ENCODE assay signal across 8 mouse cellular contexts in the genomic region with DNA sequence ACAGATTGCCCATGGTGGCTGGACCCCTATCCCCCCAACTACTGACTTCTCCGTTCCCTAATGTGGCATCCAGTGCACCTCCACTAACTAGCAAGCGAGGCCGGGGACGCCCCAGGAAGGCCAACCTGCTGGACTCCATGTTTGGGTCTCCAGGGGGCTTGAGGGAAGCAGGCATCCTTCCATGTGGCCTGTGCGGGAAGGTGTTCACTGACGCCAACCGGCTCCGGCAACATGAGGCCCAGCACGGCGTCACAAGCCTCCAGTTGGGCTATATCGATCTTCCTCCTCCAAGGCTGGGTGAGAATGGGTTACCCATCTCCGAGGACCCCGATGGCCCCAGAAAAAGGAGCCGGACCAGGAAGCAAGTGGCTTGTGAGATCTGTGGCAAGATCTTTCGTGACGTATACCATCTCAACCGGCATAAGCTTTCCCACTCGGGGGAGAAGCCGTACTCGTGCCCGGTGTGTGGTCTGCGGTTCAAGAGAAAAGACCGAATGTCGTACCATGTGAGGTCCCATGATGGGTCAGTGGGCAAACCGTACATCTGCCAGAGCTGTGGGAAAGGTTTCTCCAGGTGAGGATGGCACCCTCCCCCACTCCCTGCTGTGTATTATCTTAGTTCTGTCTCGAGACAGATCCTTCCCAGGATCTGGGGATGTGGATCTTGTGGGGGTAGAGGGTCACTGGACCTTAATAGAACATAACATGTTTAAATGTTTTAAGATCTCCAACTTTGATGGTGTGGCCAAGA. TPM values are rescaled to one million over a fixed set of nuclear protein-coding genes. Genes with fewer than 3 reads are reported as not detected.
DNase-seq lines count a peak whose midpoint lies in the region; ATAC-seq and TF ChIP-seq lines count a peak whose summit lies in the region.

No protein-coding gene starts in this region.

- H3K4me2 ChIP-seq in heart, embryonic 11.5 days: peak overlapping the region; percentile 100
- peak overlapping the region; percentile 100 for H3K4me2 ChIP-seq in midbrain, postnatal 0 days (ENCODE audit: low read depth, low read length, poor library complexity, severe bottlenecking)

- no peak for TF ChIP-seq POLR2A in brain, embryonic 14.5 days (IDR thresholded peaks at IDR 0.05; ENCODE audit: borderline replicate concordance, extremely low read depth, insufficient read depth, insufficient read length, poor library complexity, severe bottlenecking)

- H3K9ac ChIP-seq in heart, embryonic 11.5 days (ENCODE audit: low read depth, low read length): peak overlapping the region; percentile 99
- peak overlapping the region; percentile 84 for H3K9ac ChIP-seq in midbrain, postnatal 0 days (replicated peaks; ENCODE audit: low read length, poor library complexity, severe bottlenecking)

- no peak for ATAC-seq in heart, embryonic 11.5 days (replicated peaks; ENCODE audit: insufficient number of reproducible peaks, low FRiP score, low TSS enrichment)
- no peak for ATAC-seq in midbrain, postnatal 0 days (ENCODE audit: low FRiP score)

- H3K27ac ChIP-seq in heart, embryonic 11.5 days (ENCODE audit: low read depth, low read length): peak overlapping the region; percentile 88
- H3K27ac ChIP-seq in midbrain, postnatal 0 days (ENCODE audit: low read depth, low read length): peak overlapping the region; percentile 100

- DNase-seq in left cerebral cortex, postnatal 36 days (ENCODE audit: low spot score in 2 of 2): peak; percentile 29 to 30
- no peak for DNase-seq in left cerebral cortex, adult 8-10 months (ENCODE audit: low spot score in 2 of 2)
- DNase-seq in brain, embryonic 14.5 days (ENCODE audit: low read depth): peak; percentile 43
- DNase-seq in kidney, postnatal 4 days: peak; percentile 32 to 46
- DNase-seq in midbrain, postnatal 0 days (ENCODE audit: low spot score): no peak
- DNase-seq in adipocyte (ENCODE audit: low spot score): no peak
- DNase-seq in ovary, postnatal 36 days (ENCODE audit: low spot score): no peak

- WGBS in heart, embryonic 11.5 days (ENCODE audit: insufficient replicate concordance): 3% methylated on average over 26 of the region's 26 CpGs
- 2% methylated on average over 26 of the region's 26 CpGs for WGBS in midbrain, postnatal 0 days

- no peaks in the 10 kb centered on the region for H3K9me3 ChIP-seq in heart, embryonic 11.5 days (replicated peaks; ENCODE audit: control insufficient read depth, low read length)
- H3K9me3 ChIP-seq in midbrain, postnatal 0 days (ENCODE audit: low read length): no peaks in the 10 kb centered on the region

- peaks cover 34% of the 10 kb centered on the region for H3K4me1 ChIP-seq in heart, embryonic 11.5 days (ENCODE audit: control insufficient read depth, insufficient read depth, low read length)
- peaks cover 11% of the 10 kb centered on the region; the same call in 1 of the 2 replicates for H3K4me1 ChIP-seq in midbrain, postnatal 0 days (ENCODE audit: insufficient read depth, low read length)

- intact Hi-C loops in left cerebral cortex, postnatal 36 days (cut with DNase I): loop anchor here (2.0 kb wide), 1 partner anchor 39 kb away; the partner anchor contains the start of gene Pik3ip1

- H3K4me3 ChIP-seq in heart, embryonic 11.5 days (ENCODE audit: low read depth, low read length): peak overlapping the region; percentile 73
- peak overlapping the region; percentile 79 for H3K4me3 ChIP-seq in midbrain, postnatal 0 days (ENCODE audit: low read depth, low read length)

- no peaks in the 10 kb centered on the region for H3K27me3 ChIP-seq in heart, embryonic 11.5 days (ENCODE audit: control insufficient read depth, insufficient read depth, low read length)
- H3K27me3 ChIP-seq in midbrain, postnatal 0 days (ENCODE audit: insufficient read depth, low read length): no peaks in the 10 kb centered on the region

- TF ChIP-seq CTCF in brain, embryonic 14.5 days (IDR thresholded peaks at IDR 0.05; ENCODE audit: borderline replicate concordance, extremely low read depth, insufficient read depth, insufficient read length): no peak
- TF ChIP-seq CTCF in midbrain, postnatal 0 days (IDR thresholded peaks at IDR 0.05): no peak

- H3K36me3 ChIP-seq in heart, embryonic 11.5 days (ENCODE audit: control insufficient read depth, insufficient read depth, low read length): peaks cover 19% of the 10 kb centered on the region
- peaks cover 29% of the 10 kb centered on the region for H3K36me3 ChIP-seq in midbrain, postnatal 0 days (ENCODE audit: insufficient read depth, low read length)

RNA-seq across cellular contexts. Expression of gene Patz1, which starts 2.8 kb away (rescaled TPM):
- 10 to 100 TPM; 48.3 to 49.2 TPM for total RNA-seq in left cerebral cortex, postnatal 36 days (2021)
- total RNA-seq in left cerebral cortex, adult 8-10 months (2022): 10 to 100 TPM; 53.4 to 57.4 (median 54.1) TPM
- polyA plus RNA-seq in brain, embryonic 14.5 days (2012; rRNA removed): 96.7 and 102 TPM in 2 replicates
- polyA plus RNA-seq in heart, embryonic 11.5 days (2014; fragmentation: Nextera tagmentation; extraction: Ambion mirVana): 26.6 and 28.6 TPM in 2 replicates
- total RNA-seq in midbrain, postnatal 0 days (2014; rRNA removed): 79.3 and 81.3 TPM in 2 replicates
- polyA plus RNA-seq in midbrain, postnatal 0 days (2015; fragmentation: Nextera tagmentation; extraction: Ambion mirVana): 36.3 and 39.3 TPM in 2 replicates

RNA-seq across cellular contexts. Expression of gene Drg1, which starts 25.3 kb away (rescaled TPM):
- total RNA-seq in left cerebral cortex, postnatal 36 days (2021): 10 to 100 TPM; 86.5 to 91.1 TPM
- total RNA-seq in left cerebral cortex, adult 8-10 months (2022): 10 to 100 TPM; 95.6 to 98.8 (median 96.9) TPM
- polyA plus RNA-seq in brain, embryonic 14.5 days (2012; rRNA removed): 85.8 and 96.3 TPM in 2 replicates
- 182 and 194 TPM in 2 replicates for polyA plus RNA-seq in heart, embryonic 11.5 days (2014; fragmentation: Nextera tagmentation; extraction: Ambion mirVana)
- total RNA-seq in midbrain, postnatal 0 days (2014; rRNA removed): 80.6 and 93.1 TPM in 2 replicates
- 183 and 190 TPM in 2 replicates for polyA plus RNA-seq in midbrain, postnatal 0 days (2015; fragmentation: Nextera tagmentation; extraction: Ambion mirVana)

RNA-seq across cellular contexts. Expression of gene Pik3ip1, which starts 38.7 kb away (rescaled TPM):
- 10 to 100 TPM; 32.6 to 34.3 TPM for total RNA-seq in left cerebral cortex, postnatal 36 days (2021)
- 10 to 100 TPM; 40.3 to 44.5 (median 42.4) TPM for total RNA-seq in left cerebral cortex, adult 8-10 months (2022)
- polyA plus RNA-seq in brain, embryonic 14.5 days (2012; rRNA removed): 17.0 and 24.6 TPM in 2 replicates
- 12.2 and 14.2 TPM in 2 replicates for polyA plus RNA-seq in heart, embryonic 11.5 days (2014; fragmentation: Nextera tagmentation; extraction: Ambion mirVana)
- total RNA-seq in midbrain, postnatal 0 days (2014; rRNA removed): 42.5 and 43.4 TPM in 2 replicates
- 34.7 and 37.5 TPM in 2 replicates for polyA plus RNA-seq in midbrain, postnatal 0 days (2015; fragmentation: Nextera tagmentation; extraction: Ambion mirVana)

Comparison
In these comparisons a context has a peak if more than half of its experiments do, and no peak if none do; other contexts are left out.
1. DNase-seq: peak in left cerebral cortex, postnatal 36 days (2 of 2), brain, embryonic 14.5 days (single experiment) and kidney, postnatal 4 days (2 of 2); none in left cerebral cortex, adult 8-10 months (0 of 2), midbrain, postnatal 0 days (single experiment), adipocyte (single experiment) and ovary, postnatal 36 days (single experiment).